Mouse (Mus musculus) embryonic facial prominence, embryonic 12.5 days (tissue): ENCODE measurements around the gene Brd4. TPM values are rescaled to one million over a fixed set of nuclear protein-coding genes. Genes with fewer than 3 reads are reported as not detected.

Experiments
- ATAC-seq: fragments of 200-750 bp; cut with Nextera tagmentation; 2 replicates; pipeline ENCODE4 v1.8.0; 2017; ENCODE audit not compliant: insufficient number of reproducible peaks, insufficient read depth, low FRiP score, low TSS enrichment
- H3K27ac ChIP-seq: fragments of 300-500 bp; sonication (generic); 2 replicates; pipeline ENCODE4 v1.5.1; 2016; ENCODE audit warnings: mild to moderate bottlenecking
- H3K27me3 ChIP-seq: fragments of 300-500 bp; sonication (generic); 2 replicates; pipeline ENCODE4 v1.6.1; 2016; ENCODE audit warnings: mild to moderate bottlenecking, moderate library complexity
- H3K36me3 ChIP-seq: fragments of 300-500 bp; sonication (generic); 2 replicates; pipeline ENCODE4 v1.6.1; 2016; ENCODE audit warnings: mild to moderate bottlenecking
- H3K4me1 ChIP-seq: fragments of 300-500 bp; sonication (generic); 2 replicates; pipeline ENCODE4 v1.6.1; 2016
- H3K4me2 ChIP-seq: fragments of 300-500 bp; sonication (generic); replicated peaks from 2 replicates; pipeline ENCODE4 v1.6.1; 2016; ENCODE audit warnings: mild to moderate bottlenecking, moderate library complexity
- H3K4me3 ChIP-seq: fragments of 300-500 bp; sonication (generic); 2 replicates; pipeline ENCODE4 v1.5.1; 2016; ENCODE audit warnings: mild to moderate bottlenecking
- H3K9ac ChIP-seq: fragments of 300-500 bp; sonication (generic); 2 replicates; pipeline ENCODE4 v1.6.1; 2016; ENCODE audit warnings: mild to moderate bottlenecking, moderate library complexity
- H3K9me3 ChIP-seq: fragments of 300-500 bp; sonication (generic); 2 replicates; pipeline ENCODE4 v1.6.1; 2016; ENCODE audit warnings: mild to moderate bottlenecking, moderate library complexity
- WGBS: fragments of 180-500 bp; shearing (Covaris S2); methylation state at CpG from one replicate; pipeline ENCODE4 v1.1.7; 2016; 5-methylcytosine and 5-hydroxymethylcytosine counted together
- polyA plus RNA-seq: library from polyadenylated mRNA; unstranded; fragments of >200 nt; fragmentation: Nextera tagmentation; extraction: Ambion mirVana; gene quantifications from 2 replicates; pipeline ENCODE4 v1.2.1, GENCODE M21; 2016

The Brd4 gene
- polyA plus RNA-seq, 1 experiment from 2014 or later, result 112 TPM

- H3K4me3 ChIP-seq, result no peak overlapping the region
- no peak overlapping the region for H3K9ac ChIP-seq
- H3K27ac ChIP-seq, result no peak overlapping the region
- H3K4me2 ChIP-seq, result no peak overlapping the region
- H3K4me1 ChIP-seq, result peaks cover 7% of the 10 kb centered on the region; the same call in 1 of the 2 replicates
- WGBS, result 93% methylated on average over 2 of the region's 2 CpGs
- no peaks in the 10 kb centered on the region for H3K36me3 ChIP-seq
- no peaks in the 10 kb centered on the region for H3K27me3 ChIP-seq
- H3K9me3 ChIP-seq, result no peaks in the 10 kb centered on the region
- no peak for ATAC-seq
These were observed 31.3 kb downstream of the Brd4 start for GRCm38 (mm10) chr17:32253261-32253660.

GRCm38 (mm10) chr17:32251827-32252470 lies 32.6 kb downstream of the Brd4 start:
- no peak for ATAC-seq
- Histone ChIP-seq H3K27me3 (no peaks in the 10 kb centered on the region), H3K4me2 (no peak overlapping the region), H3K36me3 (no peaks in the 10 kb centered on the region), H3K27ac (no peak overlapping the region), H3K4me3 (no peak overlapping the region), H3K4me1 (peaks cover 6% of the 10 kb centered on the region; the same call in 1 of the 2 replicates), H3K9ac (no peak overlapping the region), H3K9me3 (no peaks in the 10 kb centered on the region)
- 95% methylated on average over 2 of the region's 2 CpGs for WGBS

DNA sequence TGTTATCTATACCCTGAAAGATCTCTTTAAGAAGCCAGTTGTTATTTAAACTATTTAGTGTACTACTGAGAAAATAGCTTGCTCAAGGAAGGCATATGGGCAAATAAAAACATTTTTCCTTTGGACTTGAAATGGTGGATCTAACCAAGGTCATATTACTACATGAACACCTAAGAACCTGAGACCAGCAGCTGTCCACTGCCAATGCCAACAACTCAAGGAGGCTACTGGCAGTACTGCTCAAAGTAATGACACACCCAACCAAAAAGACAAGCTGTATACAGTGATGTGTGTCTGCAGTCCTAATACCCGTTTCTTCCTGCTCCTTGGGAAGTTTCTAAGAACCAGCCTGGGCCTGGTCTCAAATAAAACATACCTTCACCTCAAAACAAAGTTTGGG lies 34.5 kb downstream of the Brd4 start:
- H3K9me3 ChIP-seq, result no peaks in the 10 kb centered on the region
- peaks cover 13% of the 10 kb centered on the region; the same call in 1 of the 2 replicates for H3K4me1 ChIP-seq
- ATAC-seq, result no peak
- no peaks in the 10 kb centered on the region for H3K27me3 ChIP-seq
- 93% methylated on average over 1 of the region's 1 CpGs for WGBS
- H3K27ac ChIP-seq, result no peak overlapping the region
- H3K4me3 ChIP-seq, result no peak overlapping the region
- H3K36me3 ChIP-seq, result no peaks in the 10 kb centered on the region
- H3K4me2 ChIP-seq, result no peak overlapping the region
- no peak overlapping the region for H3K9ac ChIP-seq

- Histone ChIP-seq H3K4me2 (no peak overlapping the region), H3K9ac (no peak overlapping the region), H3K9me3 (no peaks in the 10 kb centered on the region), H3K27me3 (no peaks in the 10 kb centered on the region), H3K4me3 (no peak overlapping the region), H3K4me1 (peaks cover 13% of the 10 kb centered on the region; the same call in 1 of the 2 replicates), H3K27ac (no peak overlapping the region), H3K36me3 (no peaks in the 10 kb centered on the region)
- ATAC-seq, result no peak
- WGBS, result 100% methylated on average over 1 of the region's 1 CpGs
These were observed 36.3 kb downstream of the Brd4 start for GRCm38 (mm10) chr17:32248192-32248591.

- Histone ChIP-seq H3K27me3 (no peaks in the 10 kb centered on the region), H3K4me1 (peaks cover 13% of the 10 kb centered on the region; the same call in 1 of the 2 replicates), H3K9me3 (no peaks in the 10 kb centered on the region), H3K9ac (no peak overlapping the region), H3K27ac (no peak overlapping the region), H3K4me2 (no peak overlapping the region), H3K36me3 (no peaks in the 10 kb centered on the region), H3K4me3 (no peak overlapping the region)
- WGBS, result 96% methylated on average over 1 of the region's 1 CpGs
- ATAC-seq, result no peak
These were observed 36.9 kb downstream of the Brd4 start for GRCm38 (mm10) chr17:32247616-32248015.

DNA sequence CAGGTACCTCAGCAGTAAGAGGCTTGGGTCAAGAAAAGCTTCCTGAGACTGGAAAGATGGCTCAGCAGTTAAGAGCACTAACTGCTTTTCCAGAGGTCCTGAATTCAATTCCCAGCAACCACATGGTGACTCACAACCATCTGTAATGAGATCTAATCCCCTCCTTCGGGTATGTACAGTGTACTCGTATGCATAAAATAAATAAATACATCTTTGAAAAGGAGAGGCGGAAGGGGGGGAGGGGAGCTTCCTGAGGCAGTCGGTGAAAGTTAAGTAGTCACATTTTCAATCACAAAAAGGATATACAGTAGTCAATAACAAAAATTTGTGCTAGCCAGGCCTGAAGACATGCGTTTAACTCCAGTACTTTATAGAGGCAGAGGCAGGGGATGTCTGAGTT lies 38.4 kb downstream of the Brd4 start:
- 46% methylated on average over 5 of the region's 5 CpGs for WGBS
- Histone ChIP-seq H3K4me2 (no peak overlapping the region), H3K36me3 (no peaks in the 10 kb centered on the region), H3K4me1 (peaks cover 13% of the 10 kb centered on the region; the same call in 1 of the 2 replicates), H3K9me3 (no peaks in the 10 kb centered on the region), H3K9ac (no peak overlapping the region), H3K4me3 (no peak overlapping the region), H3K27me3 (no peaks in the 10 kb centered on the region), H3K27ac (no peak overlapping the region)
- no peak for ATAC-seq

DNA sequence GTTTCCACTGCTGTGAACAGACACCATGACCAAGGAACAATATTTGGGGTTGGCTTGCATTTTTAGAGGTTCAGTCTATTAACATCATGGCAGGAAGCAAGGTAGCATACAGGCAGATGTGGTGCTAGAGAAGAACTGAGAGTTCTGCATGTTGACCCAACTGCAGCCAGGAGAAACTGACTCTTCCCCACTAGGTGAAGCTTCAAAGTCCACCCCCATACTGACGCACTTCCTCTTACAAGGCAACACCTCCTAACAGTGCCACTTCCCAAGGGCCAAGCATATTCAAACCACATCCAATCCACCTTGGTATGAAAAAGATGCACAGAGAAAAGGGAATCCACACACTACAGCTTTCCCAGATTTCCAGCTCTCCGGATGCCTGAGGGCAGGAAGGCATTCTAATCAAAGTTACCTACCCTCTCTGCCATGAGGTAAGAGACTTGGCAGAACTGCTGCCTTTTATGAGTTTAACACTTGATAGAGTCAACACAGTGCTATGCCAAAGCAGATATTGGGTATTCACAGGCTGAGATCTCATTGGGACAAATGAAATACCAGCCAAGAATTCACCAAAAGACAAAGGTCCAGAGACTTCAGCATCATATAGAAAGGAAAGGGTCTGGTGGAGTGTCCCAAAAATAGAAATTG lies 43.5 kb downstream of the Brd4 start:
- WGBS, result 82% methylated on average over 2 of the region's 2 CpGs
- Histone ChIP-seq H3K27me3 (no peaks in the 10 kb centered on the region), H3K9ac (no peak overlapping the region), H3K4me2 (no peak overlapping the region), H3K27ac (no peak overlapping the region), H3K4me1 (peaks cover 14% of the 10 kb centered on the region), H3K36me3 (peaks cover 5% of the 10 kb centered on the region), H3K4me3 (no peak overlapping the region), H3K9me3 (no peaks in the 10 kb centered on the region)
- ATAC-seq, result no peak

DNA sequence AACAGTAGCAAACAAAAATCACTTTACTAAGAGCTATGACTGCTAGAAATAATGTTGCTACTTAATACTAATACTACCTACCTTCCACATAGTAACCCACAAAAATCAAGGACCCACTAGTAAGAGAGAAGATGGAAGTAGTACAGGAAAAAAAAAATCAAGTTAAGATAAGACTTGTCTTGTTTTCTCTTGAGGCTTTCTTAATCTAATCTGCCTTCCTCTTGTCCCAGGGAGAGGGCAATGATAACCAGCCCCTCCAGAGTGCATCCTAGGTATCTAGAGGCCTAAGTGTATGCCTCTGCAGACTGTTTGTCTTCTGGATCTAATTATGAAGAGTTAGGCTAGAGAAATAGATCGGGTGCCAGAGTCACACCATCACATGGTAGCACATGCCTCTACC lies 45.9 kb downstream of the Brd4 start:
- H3K27me3 ChIP-seq, result no peaks in the 10 kb centered on the region
- no peak overlapping the region for H3K4me3 ChIP-seq
- H3K9me3 ChIP-seq, result no peaks in the 10 kb centered on the region
- WGBS, result 34% methylated on average over 1 of the region's 1 CpGs
- no peak overlapping the region for H3K4me2 ChIP-seq
- H3K4me1 ChIP-seq, result peaks cover 19% of the 10 kb centered on the region
- no peak for ATAC-seq
- no peak overlapping the region for H3K27ac ChIP-seq
- no peak overlapping the region for H3K9ac ChIP-seq
- peaks cover 5% of the 10 kb centered on the region for H3K36me3 ChIP-seq

DNA sequence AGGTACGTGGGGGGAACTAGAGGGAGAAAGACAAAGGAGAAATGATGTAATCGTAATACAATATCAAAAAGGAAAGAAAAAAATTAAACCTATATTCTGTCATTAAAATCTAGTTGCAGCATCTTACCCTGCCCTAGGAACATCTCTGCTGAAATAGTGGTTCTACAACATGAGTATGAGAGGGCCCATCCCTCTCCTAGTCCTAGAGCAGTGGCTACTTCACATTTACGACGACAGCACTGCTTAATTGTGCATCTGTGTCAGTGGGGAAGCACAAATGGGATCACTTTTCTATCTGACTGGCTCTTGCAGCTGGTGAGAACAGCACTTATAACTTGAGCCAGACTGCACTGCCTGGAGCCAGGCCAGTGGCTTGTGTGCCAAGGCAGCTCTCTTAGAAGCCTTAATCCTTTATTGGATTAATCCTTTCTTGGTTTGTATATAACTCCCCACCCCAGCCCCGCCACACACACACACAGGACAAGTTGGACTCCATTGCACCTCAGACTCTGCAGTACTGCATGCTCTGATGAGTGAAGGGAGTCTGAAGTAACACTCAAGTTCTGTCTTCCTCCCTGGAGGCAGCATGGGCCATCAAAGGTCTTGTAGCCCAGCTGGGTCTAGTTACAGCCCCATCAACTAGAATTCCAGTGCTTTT lies 48.9 kb downstream of the Brd4 start:
- 54% methylated on average over 5 of the region's 5 CpGs for WGBS
- Histone ChIP-seq H3K4me2 (no peak overlapping the region), H3K27ac (peak overlapping the region; percentile 37), H3K9ac (no peak overlapping the region), H3K9me3 (no peaks in the 10 kb centered on the region), H3K27me3 (no peaks in the 10 kb centered on the region), H3K4me1 (peaks cover 19% of the 10 kb centered on the region), H3K4me3 (no peak overlapping the region), H3K36me3 (peaks cover 5% of the 10 kb centered on the region)
- no peak for ATAC-seq

DNA sequence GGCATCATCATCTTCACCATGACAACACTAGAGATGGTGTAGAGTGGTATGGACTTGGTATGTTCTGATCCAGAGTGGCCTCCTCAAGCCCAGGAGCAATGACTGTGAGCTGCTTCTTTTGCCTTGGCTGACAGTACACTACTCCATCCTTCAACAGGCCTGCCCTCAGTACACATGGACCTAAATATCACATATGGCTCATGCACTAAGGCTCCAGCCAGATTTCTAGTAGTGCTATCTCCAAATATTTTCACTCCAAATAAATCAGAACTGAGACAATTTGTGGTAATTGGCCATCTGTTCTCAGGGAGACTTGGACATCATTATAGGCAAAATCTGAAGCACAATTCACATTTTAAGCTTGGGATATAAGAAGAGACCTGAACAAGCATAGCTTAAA lies 51.3 kb downstream of the Brd4 start:
- ATAC-seq, result no peak
- Histone ChIP-seq H3K4me1 (peaks cover 12% of the 10 kb centered on the region), H3K27me3 (no peaks in the 10 kb centered on the region), H3K4me2 (no peak overlapping the region), H3K9ac (no peak overlapping the region), H3K9me3 (no peaks in the 10 kb centered on the region), H3K36me3 (peaks cover 19% of the 10 kb centered on the region), H3K4me3 (no peak overlapping the region), H3K27ac (no peak overlapping the region)

DNA sequence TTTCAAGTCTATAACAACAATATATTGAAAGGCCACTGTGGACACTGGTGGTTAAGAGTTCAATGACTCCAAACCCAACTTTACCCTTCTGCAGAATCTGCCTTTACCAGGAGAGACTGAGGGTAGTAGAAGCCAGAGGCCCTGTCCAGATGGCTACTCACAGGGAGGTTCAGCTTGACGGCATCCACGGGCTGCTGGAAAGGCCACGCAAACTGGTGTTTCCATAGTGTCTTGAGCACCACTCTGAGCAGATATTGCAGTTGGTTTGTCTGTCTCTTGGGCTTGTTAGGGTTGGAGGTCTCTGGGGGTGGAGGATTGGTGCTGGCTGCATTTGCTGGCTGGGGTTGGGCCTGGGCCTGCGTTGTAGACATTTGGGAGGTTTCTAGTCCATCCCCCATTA lies 55.3 kb downstream of the Brd4 start:
- peaks cover 44% of the 10 kb centered on the region for H3K36me3 ChIP-seq
- H3K4me2 ChIP-seq, result no peak overlapping the region
- no peaks in the 10 kb centered on the region for H3K9me3 ChIP-seq
- H3K9ac ChIP-seq, result no peak overlapping the region
- 100% methylated on average over 4 of the region's 4 CpGs for WGBS
- H3K27me3 ChIP-seq, result no peaks in the 10 kb centered on the region
- H3K4me3 ChIP-seq, result no peak overlapping the region
- no peaks in the 10 kb centered on the region for H3K4me1 ChIP-seq
- no peak overlapping the region for H3K27ac ChIP-seq
- no peak for ATAC-seq

- Histone ChIP-seq H3K27me3 (no peaks in the 10 kb centered on the region), H3K4me1 (no peaks in the 10 kb centered on the region), H3K27ac (no peak overlapping the region), H3K36me3 (peaks cover 72% of the 10 kb centered on the region), H3K9me3 (no peaks in the 10 kb centered on the region), H3K9ac (no peak overlapping the region), H3K4me3 (no peak overlapping the region), H3K4me2 (no peak overlapping the region)
- 71% methylated on average over 3 of the region's 3 CpGs for WGBS
- no peak for ATAC-seq
These were observed 63.6 kb downstream of the Brd4 start for GRCm38 (mm10) chr17:32220873-32221272.
